Mouse (Mus musculus) gastrocnemius, adult 18-20 months (tissue): ENCODE results near the gene Gm20517. TPM values are rescaled to one million over a fixed set of nuclear protein-coding genes. Genes with fewer than 3 reads are reported as not detected.
A peak's percentile ranks its signal among the peaks of the same experiment; 100 is the strongest.

ENCODE experiments used
- DNase-seq: peaks from one replicate; pipeline ENCODE4 v3.0.0; 2021; ENCODE audit warnings: low spot score
- total RNA-seq, 2 experiments: library from RNA; stranded (reverse); gene quantifications; 2 replicates each; pipeline ENCODE4 v1.2.3; 2021

Gene Gm20517
- total RNA-seq, 2 experiments from 2014 or later, result 1.6 to 2.6 TPM

GRCm38 (mm10) chr17:47672311-47673111 lies 61.1 kb downstream of the Gm20517 start:
- DNase-seq, result peak; percentile 67

- DNase-seq, result peak; percentile 72
Observed at GRCm38 (mm10) chr17:47676581-47676980, 65.2 kb downstream of the Gm20517 start.

GRCm38 (mm10) chr17:47678238-47678637 lies 66.8 kb downstream of the Gm20517 start:
- DNase-seq, result no peak

GRCm38 (mm10) chr17:47678702-47679101 lies 67.3 kb downstream of the Gm20517 start:
- no peak for DNase-seq

GRCm38 (mm10) chr17:47682836-47683235 lies 71.4 kb downstream of the Gm20517 start:
- no peak for DNase-seq

GRCm38 (mm10) chr17:47687409-47688343 lies 76.3 kb downstream of the Gm20517 start:
- peak; percentile 96 for DNase-seq

GRCm38 (mm10) chr17:47688344-47688607 lies 76.9 kb downstream of the Gm20517 start, which contains the start of gene Tomm6:
TSS of gene Tomm6 (minus strand) at chr17:47688386.
- no peak for DNase-seq

GRCm38 (mm10) chr17:47688608-47689575 lies 77.5 kb downstream of the Gm20517 start, which contains the start of gene Frs3:
TSS of gene Frs3 (plus strand) at chr17:47689030.
- peak; percentile 45 for DNase-seq

- no peak for DNase-seq
Observed at GRCm38 (mm10) chr17:47689894-47690293, 78.5 kb downstream of the Gm20517 start.

GRCm38 (mm10) chr17:47691650-47692049 lies 80.3 kb downstream of the Gm20517 start:
- no peak for DNase-seq

- DNase-seq, result peak; percentile 53
Observed at GRCm38 (mm10) chr17:47693671-47694441, 82.5 kb downstream of the Gm20517 start.

- no peak for DNase-seq
Observed at GRCm38 (mm10) chr17:47694442-47694502, 82.9 kb downstream of the Gm20517 start, which contains the start of gene Gm21981. TSS of gene Gm21981 (minus strand) at chr17:47694455.

GRCm38 (mm10) chr17:47694503-47695336 lies 83.3 kb downstream of the Gm20517 start, which contains the start of gene Prickle4:
TSS of gene Prickle4 (minus strand) at chr17:47694736.
- DNase-seq, result peak; percentile 98

GRCm38 (mm10) chr17:47695337-47695710 lies 83.9 kb downstream of the Gm20517 start:
- DNase-seq, result no peak

- DNase-seq, result no peak
Observed at GRCm38 (mm10) chr17:47698156-47698555, 86.8 kb downstream of the Gm20517 start.

GRCm38 (mm10) chr17:47699055-47699454 lies 87.7 kb downstream of the Gm20517 start:
- DNase-seq, result no peak

GRCm38 (mm10) chr17:47701793-47702192 lies 90.4 kb downstream of the Gm20517 start:
- DNase-seq, result no peak

GRCm38 (mm10) chr17:47702548-47703345 lies 91.4 kb downstream of the Gm20517 start:
- no peak for DNase-seq

GRCm38 (mm10) chr17:47703556-47703955 lies 92.2 kb downstream of the Gm20517 start:
- DNase-seq, result no peak
